Mouse (Mus musculus) brain, embryonic 14.5 days (tissue): Measurements from ENCODE around the gene Krt2.

Source experiments
- CTCF ChIP-seq: fragments of 200-500 bp; IDR thresholded peaks from 2 replicates; pipeline ENCODE4 v1.5.1; 2012; ENCODE audit warnings: inconsistent platforms, mild to moderate bottlenecking, moderate library complexity, borderline replicate concordance; ENCODE audit not compliant: insufficient read depth, insufficient read length; ENCODE audit errors: extremely low read depth
- POLR2A ChIP-seq: fragments of 200-500 bp; IDR thresholded peaks from 2 replicates; pipeline ENCODE4 v1.6.1; 2012; ENCODE audit warnings: mild to moderate bottlenecking, inconsistent platforms, borderline replicate concordance; ENCODE audit not compliant: poor library complexity, insufficient read depth, insufficient read length, severe bottlenecking; ENCODE audit errors: extremely low read depth

- TF ChIP-seq POLR2A: no peak
- no peak for TF ChIP-seq CTCF
These were observed 25.2 kb upstream of the Krt2 start for GRCm38 (mm10) chr15:101843192-101843591.
